Mouse (Mus musculus) limb, embryonic 13.5 days (tissue): ENCODE data around the gene Ppp1r14b. TPM values are rescaled to one million over a fixed set of nuclear protein-coding genes. Genes with fewer than 3 reads are reported as not detected.

Experiments used
- ATAC-seq: fragments of 200-750 bp; cut with Nextera tagmentation; 2 replicates; pipeline ENCODE4 v1.8.0; 2017; ENCODE audit warnings: low read depth, moderate number of reproducible peaks, moderate TSS enrichment; ENCODE audit not compliant: low FRiP score
- H3K27ac ChIP-seq: fragments of 300-500 bp; sonication (generic); 2 replicates; pipeline ENCODE4 v1.5.1; 2015; ENCODE audit warnings: inconsistent platforms, mild to moderate bottlenecking, moderate library complexity
- H3K27me3 ChIP-seq: fragments of 300-500 bp; sonication (generic); 2 replicates; pipeline ENCODE4 v1.6.1; 2015; ENCODE audit warnings: mild to moderate bottlenecking, inconsistent platforms
- H3K36me3 ChIP-seq: fragments of 300-500 bp; sonication (generic); 2 replicates; pipeline ENCODE4 v1.6.1; 2015; ENCODE audit warnings: inconsistent platforms, mild to moderate bottlenecking, moderate library complexity
- H3K4me1 ChIP-seq: fragments of 300-500 bp; sonication (generic); 2 replicates; pipeline ENCODE4 v1.6.1; 2015; ENCODE audit warnings: inconsistent platforms
- H3K4me2 ChIP-seq: fragments of 300-500 bp; sonication (generic); replicated peaks from 2 replicates; pipeline ENCODE4 v1.6.1; 2015; ENCODE audit warnings: inconsistent platforms, mild to moderate bottlenecking, moderate library complexity
- H3K4me3 ChIP-seq: fragments of 300-500 bp; sonication (generic); 2 replicates; pipeline ENCODE4 v1.5.1; 2015; ENCODE audit warnings: moderate library complexity, mild to moderate bottlenecking, inconsistent platforms
- H3K9ac ChIP-seq: fragments of 300-500 bp; sonication (generic); 2 replicates; pipeline ENCODE4 v1.6.1; 2015; ENCODE audit warnings: mild to moderate bottlenecking, inconsistent platforms
- H3K9me3 ChIP-seq: fragments of 300-500 bp; sonication (generic); 2 replicates; pipeline ENCODE4 v1.6.1; 2016; ENCODE audit warnings: inconsistent platforms
- WGBS: fragments of 180-500 bp; shearing (Covaris S2); methylation state at CpG from one replicate; pipeline ENCODE4 v1.1.7; 2015; 5-methylcytosine and 5-hydroxymethylcytosine counted together
- polyA plus RNA-seq: library from polyadenylated mRNA; unstranded; fragments of >200 nt; fragmentation: Nextera tagmentation; extraction: Ambion mirVana; gene quantifications from 2 replicates; pipeline ENCODE4 v1.2.1, GENCODE M21; 2015

The Ppp1r14b gene
- polyA plus RNA-seq, 1 experiment from 2014 or later = 151 TPM

- 15% methylated on average over 3 of the region's 3 CpGs for WGBS
- peaks cover 59% of the 10 kb centered on the region for H3K27me3 ChIP-seq
Observed at GRCm38 (mm10) chr19:6936299-6936698, 38.5 kb upstream of the Ppp1r14b start.

GRCm38 (mm10) chr19:6937541-6938465 lies 37.0 kb upstream of the Ppp1r14b start:
- peaks cover 44% of the 10 kb centered on the region for H3K27me3 ChIP-seq
- H3K36me3 ChIP-seq = no peaks in the 10 kb centered on the region
- WGBS = 78% methylated on average over 16 of the region's 16 CpGs
- no peak for ATAC-seq
- H3K27ac ChIP-seq = no peak overlapping the region
- H3K4me1 ChIP-seq = peaks cover 28% of the 10 kb centered on the region
- no peak overlapping the region for H3K9ac ChIP-seq
- no peaks in the 10 kb centered on the region for H3K9me3 ChIP-seq
- H3K4me2 ChIP-seq = no peak overlapping the region
- no peak overlapping the region for H3K4me3 ChIP-seq

More at GRCm38 (mm10) chr19:6936299-6936698, 38.5 kb upstream of the Ppp1r14b start:
- Histone ChIP-seq H3K27ac (no peak overlapping the region), H3K36me3 (no peaks in the 10 kb centered on the region), H3K4me2 (no peak overlapping the region), H3K9me3 (no peaks in the 10 kb centered on the region), H3K4me3 (no peak overlapping the region), H3K9ac (no peak overlapping the region), H3K4me1 (peaks cover 25% of the 10 kb centered on the region)
- no peak for ATAC-seq

GRCm38 (mm10) chr19:6939106-6940002 lies 35.4 kb upstream of the Ppp1r14b start:
- no peak overlapping the region for H3K4me3 ChIP-seq
- H3K4me2 ChIP-seq = peak overlapping the region; percentile 98; the same call in 1 of the 2 replicates
- peaks cover 29% of the 10 kb centered on the region for H3K27me3 ChIP-seq
- ATAC-seq = no peak
- H3K4me1 ChIP-seq = peaks cover 24% of the 10 kb centered on the region
- no peaks in the 10 kb centered on the region for H3K9me3 ChIP-seq
- H3K9ac ChIP-seq = no peak overlapping the region
- WGBS = 89% methylated on average over 20 of the region's 20 CpGs
- H3K36me3 ChIP-seq = no peaks in the 10 kb centered on the region
- no peak overlapping the region for H3K27ac ChIP-seq

- peak overlapping the region; percentile 98 for H3K4me2 ChIP-seq
Observed at GRCm38 (mm10) chr19:6940396-6941351, 34.1 kb upstream of the Ppp1r14b start.

GRCm38 (mm10) chr19:6941372-6942248 lies 33.2 kb upstream of the Ppp1r14b start, which contains the start of gene Bad:
Gene Bad, plus strand, starts transcription at chr19:6941861.
- H3K27ac ChIP-seq = peak within 1 kb of the TSS; percentile 90
- H3K4me3 ChIP-seq = peak within 1 kb of the TSS; percentile 70
- WGBS = under 1% methylated on average over 83 of the region's 83 CpGs

More at GRCm38 (mm10) chr19:6940396-6941351, 34.1 kb upstream of the Ppp1r14b start:
- no peaks in the 10 kb centered on the region for H3K9me3 ChIP-seq
- H3K36me3 ChIP-seq = peaks cover 5% of the 10 kb centered on the region; the same call in 1 of the 2 replicates
- 22% methylated on average over 28 of the region's 29 CpGs for WGBS
- ATAC-seq = peak; percentile 2; the same call in 1 of the 2 replicates
- H3K9ac ChIP-seq = peak overlapping the region; percentile 89
- peaks cover 16% of the 10 kb centered on the region for H3K27me3 ChIP-seq
- peaks cover 24% of the 10 kb centered on the region for H3K4me1 ChIP-seq
- peak overlapping the region; percentile 70 for H3K4me3 ChIP-seq
- no peak overlapping the region for H3K27ac ChIP-seq

GRCm38 (mm10) chr19:6942249-6942691 lies 32.5 kb upstream of the Ppp1r14b start, which contains the start of gene Gpr137:
Gene Gpr137, minus strand, starts transcription at chr19:6942480.
- peaks cover 24% of the 10 kb centered on the region for H3K4me1 ChIP-seq
- peak within 1 kb of the TSS; percentile 98 for H3K4me2 ChIP-seq
- no peaks in the 10 kb centered on the region for H3K9me3 ChIP-seq
- H3K27ac ChIP-seq = peak within 1 kb of the TSS; percentile 90
- H3K27me3 ChIP-seq = 0 out of 2 replicates have a peak, but pooled peaks cover 4% of the 10 kb centered on the region
- under 1% methylated on average over 27 of the region's 27 CpGs for WGBS
- H3K9ac ChIP-seq = peak within 1 kb of the TSS; percentile 89
- peak; percentile 88 for ATAC-seq
- peaks cover 11% of the 10 kb centered on the region; the same call in 1 of the 2 replicates for H3K36me3 ChIP-seq
- H3K4me3 ChIP-seq = peak within 1 kb of the TSS; percentile 70

More at GRCm38 (mm10) chr19:6941372-6942248, 33.2 kb upstream of the Ppp1r14b start, which contains the start of gene Bad:
- peaks cover 24% of the 10 kb centered on the region for H3K4me1 ChIP-seq
- peaks cover 11% of the 10 kb centered on the region; the same call in 1 of the 2 replicates for H3K36me3 ChIP-seq
- no peaks in the 10 kb centered on the region for H3K9me3 ChIP-seq
- H3K4me2 ChIP-seq = peak within 1 kb of the TSS; percentile 98
- peak within 1 kb of the TSS; percentile 89 for H3K9ac ChIP-seq
- ATAC-seq = peak; percentile 77
- peaks cover 7% of the 10 kb centered on the region; the same call in 1 of the 2 replicates for H3K27me3 ChIP-seq

- H3K4me3 ChIP-seq = peak overlapping the region; percentile 70
- peaks cover 11% of the 10 kb centered on the region; the same call in 1 of the 2 replicates for H3K36me3 ChIP-seq
- peaks cover 24% of the 10 kb centered on the region for H3K4me1 ChIP-seq
- 0 out of 2 replicates have a peak, but pooled peaks have one; percentile 2 for ATAC-seq
- H3K27ac ChIP-seq = peak overlapping the region; percentile 90
- H3K9me3 ChIP-seq = no peaks in the 10 kb centered on the region
- H3K27me3 ChIP-seq = 0 out of 2 replicates have a peak, but pooled peaks cover 1% of the 10 kb centered on the region
- H3K9ac ChIP-seq = peak overlapping the region; percentile 85
- WGBS = 24% methylated on average over 5 of the region's 5 CpGs
- H3K4me2 ChIP-seq = peak overlapping the region; percentile 98
Observed at GRCm38 (mm10) chr19:6942764-6943163, 32.0 kb upstream of the Ppp1r14b start.

GRCm38 (mm10) chr19:6943709-6944108 lies 31.1 kb upstream of the Ppp1r14b start:
- 89% methylated on average over 6 of the region's 6 CpGs for WGBS
- no peaks in the 10 kb centered on the region for H3K9me3 ChIP-seq
- H3K27ac ChIP-seq = no peak overlapping the region
- no peak overlapping the region for H3K4me3 ChIP-seq
- H3K9ac ChIP-seq = no peak overlapping the region
- H3K4me1 ChIP-seq = peaks cover 24% of the 10 kb centered on the region
- no peaks in the 10 kb centered on the region for H3K27me3 ChIP-seq
- ATAC-seq = no peak
- no peak overlapping the region for H3K4me2 ChIP-seq
- H3K36me3 ChIP-seq = peaks cover 11% of the 10 kb centered on the region

GRCm38 (mm10) chr19:6947742-6948141 lies 27.0 kb upstream of the Ppp1r14b start:
- ATAC-seq = no peak
- no peaks in the 10 kb centered on the region for H3K27me3 ChIP-seq
- no peak overlapping the region for H3K27ac ChIP-seq
- 43% methylated on average over 4 of the region's 4 CpGs for WGBS
- H3K4me1 ChIP-seq = peaks cover 23% of the 10 kb centered on the region
- no peaks in the 10 kb centered on the region for H3K9me3 ChIP-seq
- H3K4me2 ChIP-seq = no peak overlapping the region
- no peak overlapping the region for H3K9ac ChIP-seq
- H3K4me3 ChIP-seq = no peak overlapping the region
- H3K36me3 ChIP-seq = peaks cover 16% of the 10 kb centered on the region

GRCm38 (mm10) chr19:6948186-6948585 lies 26.6 kb upstream of the Ppp1r14b start:
- Histone ChIP-seq H3K36me3 (peaks cover 16% of the 10 kb centered on the region), H3K4me3 (no peak overlapping the region), H3K9me3 (no peaks in the 10 kb centered on the region), H3K4me1 (peaks cover 23% of the 10 kb centered on the region), H3K4me2 (no peak overlapping the region), H3K9ac (no peak overlapping the region), H3K27me3 (no peaks in the 10 kb centered on the region), H3K27ac (no peak overlapping the region)
- 81% methylated on average over 4 of the region's 4 CpGs for WGBS
- no peak for ATAC-seq
